Mouse (Mus musculus) right cerebral cortex, adult 2 months (tissue): ENCODE data around the gene Cyp1a1.
A peak's percentile ranks its signal among the peaks of the same experiment; 100 is the strongest.
"Not testable (repeated sequence)": the region's sequence is repeated elsewhere in the genome, so short reads cannot be mapped to it uniquely, and the experiment has no call there.

ENCODE experiments used
- DNase-seq, 2 experiments: peaks; one replicate each; pipeline ENCODE4 v3.0.0; 2021 to 2022; ENCODE audit warnings: low spot score in 2 of 2

The Cyp1a1 gene

GRCm38 (mm10) chr9:57698466-57699150 is 10.9 kb downstream of the Cyp1a1 start:
- DNase-seq, result peak in 1 of 2 experiments; percentile 13

- DNase-seq, result no peak
These were observed 18.8 kb downstream of the Cyp1a1 start for GRCm38 (mm10) chr9:57706496-57706895.

GRCm38 (mm10) chr9:57708068-57708719 is 20.5 kb downstream of the Cyp1a1 start, which contains the start of gene Edc3:
Gene Edc3 (plus strand): TSS chr9:57708540.
- peak; percentile 86 for DNase-seq

GRCm38 (mm10) chr9:57708720-57709274 is 21.1 kb downstream of the Cyp1a1 start:
- DNase-seq, result peak; percentile 61 to 73

- not testable (repeated sequence) for DNase-seq
These were observed 22.5 kb downstream of the Cyp1a1 start for GRCm38 (mm10) chr9:57710214-57710613.

- no peak for DNase-seq
These were observed 24.5 kb downstream of the Cyp1a1 start for GRCm38 (mm10) chr9:57712194-57712593.

- DNase-seq, result no peak
These were observed 30.7 kb downstream of the Cyp1a1 start for GRCm38 (mm10) chr9:57718408-57718807.

GRCm38 (mm10) chr9:57720736-57721135 is 33.0 kb downstream of the Cyp1a1 start:
- no peak for DNase-seq

GRCm38 (mm10) chr9:57722371-57722770 is 34.6 kb downstream of the Cyp1a1 start:
- DNase-seq, result no peak

GRCm38 (mm10) chr9:57723315-57723715 is 35.6 kb downstream of the Cyp1a1 start:
- DNase-seq, result peak; percentile 24 to 40

- no peak for DNase-seq
These were observed 36.1 kb downstream of the Cyp1a1 start for GRCm38 (mm10) chr9:57723796-57724195.

GRCm38 (mm10) chr9:57724701-57725100 is 37.0 kb downstream of the Cyp1a1 start:
- DNase-seq, result no peak

GRCm38 (mm10) chr9:57728312-57728711 is 40.6 kb downstream of the Cyp1a1 start:
- no peak for DNase-seq

GRCm38 (mm10) chr9:57733606-57734005 is 45.9 kb downstream of the Cyp1a1 start:
- DNase-seq, result no peak

GRCm38 (mm10) chr9:57739863-57740262 is 52.1 kb downstream of the Cyp1a1 start:
- no peak for DNase-seq

GRCm38 (mm10) chr9:57744462-57745091 is 56.8 kb downstream of the Cyp1a1 start:
- peak in 1 of 2 experiments; percentile 72 for DNase-seq

- no peak for DNase-seq
These were observed 59.3 kb downstream of the Cyp1a1 start for GRCm38 (mm10) chr9:57747067-57747466.

- DNase-seq, result no peak
These were observed 60.4 kb downstream of the Cyp1a1 start for GRCm38 (mm10) chr9:57748137-57748536.

GRCm38 (mm10) chr9:57748831-57749230 is 61.1 kb downstream of the Cyp1a1 start:
- no peak for DNase-seq

- DNase-seq, result no peak
These were observed 63.2 kb downstream of the Cyp1a1 start for GRCm38 (mm10) chr9:57750901-57751300.
